9 mouse cellular contexts compared by ENCODE assay signal in genomic region chr9:46149392-46149791, GRCm38 (mm10).
DNase-seq lines count a peak whose midpoint lies in the region; ATAC-seq and TF ChIP-seq lines count a peak whose summit lies in the region.
"Had no signal": no experiment of that assay in that cellular context is flagged by ENCODE, and none has a peak within 500 bp of the region (broad histone marks: within the 10 kb centered on the region; RNA-seq: fewer than 3 reads in every experiment).

No protein-coding gene starts in this region.

- H3K27me3 ChIP-seq in G1E (ENCODE audit: insufficient read depth, low read length) = no peaks in the 10 kb centered on the region
- no peaks in the 10 kb centered on the region for H3K27me3 ChIP-seq in kidney, adult 2 months (replicated peaks; ENCODE audit: control insufficient read depth, insufficient read depth, low read length)
- H3K27me3 ChIP-seq in forebrain, embryonic 10.5 days (ENCODE audit: poor library complexity, severe bottlenecking) = no peaks in the 10 kb centered on the region
- H3K27me3 ChIP-seq: hindbrain, embryonic 15.5 days had no signal

- peaks cover 85% of the 10 kb centered on the region for H3K4me1 ChIP-seq in G1E (ENCODE audit: insufficient read depth, low read depth, low read length)
- H3K4me1 ChIP-seq in kidney, adult 2 months (ENCODE audit: control insufficient read depth, insufficient read depth, low read length) = peaks cover 34% of the 10 kb centered on the region
- H3K4me1 ChIP-seq in forebrain, embryonic 10.5 days = peaks cover 18% of the 10 kb centered on the region

- TF ChIP-seq CTCF in G1E (IDR thresholded peaks at IDR 0.05; ENCODE audit: low read depth, low read length) = no peak
- TF ChIP-seq CTCF in kidney, adult 2 months (conservative IDR thresholded peaks at IDR 0.05; ENCODE audit: insufficient read depth, insufficient read length, low read depth, low read length) = peak; percentile 39

- no peak for TF ChIP-seq POLR2A in kidney, adult 2 months (IDR thresholded peaks at IDR 0.05; ENCODE audit: low read depth, low read length)

- peak; percentile 81 for DNase-seq in kidney, adult 11 months
- DNase-seq in kidney, postnatal 4 days = no peak
- DNase-seq in G1E (ENCODE audit: low spot score) = no peak
- DNase-seq in kidney, adult 2 months = peak; percentile 89
- DNase-seq in cerebellum, adult 18-20 months = no peak
- no peak for DNase-seq in left cerebral cortex, adult 18-20 months (ENCODE audit: low spot score in 2 of 2)
- no peak for DNase-seq in forebrain, embryonic 10.5 days (ENCODE audit: extremely low spot score, low spot score)

- peak; percentile 62 for ATAC-seq in G1E (ENCODE audit: extremely low read depth, insufficient number of reproducible peaks, low FRiP score, poor library complexity, severe bottlenecking)
- ATAC-seq in monocyte, adult 5-6 weeks (replicated peaks; ENCODE audit: insufficient number of reproducible peaks, low FRiP score, low TSS enrichment, poor library complexity, severe bottlenecking) = peak; percentile 37; the same call in 1 of the 2 replicates

- H3K9me3 ChIP-seq in G1E (replicated peaks) = no peaks in the 10 kb centered on the region
- H3K9me3 ChIP-seq in forebrain, embryonic 10.5 days = no peaks in the 10 kb centered on the region
- H3K9me3 ChIP-seq: hindbrain, embryonic 15.5 days had no signal

- peaks cover 38% of the 10 kb centered on the region for H3K36me3 ChIP-seq in G1E (replicated peaks)
- H3K36me3 ChIP-seq in kidney, adult 2 months (ENCODE audit: control insufficient read depth, insufficient read depth, low read length) = no peaks in the 10 kb centered on the region
- no peaks in the 10 kb centered on the region for H3K36me3 ChIP-seq in forebrain, embryonic 10.5 days (replicated peaks)
- H3K36me3 ChIP-seq: hindbrain, embryonic 15.5 days had no signal

- peak overlapping the region; percentile 67 for H3K27ac ChIP-seq in kidney, adult 2 months (ENCODE audit: insufficient read depth, low read depth, low read length)
- no peak overlapping the region for H3K27ac ChIP-seq in forebrain, embryonic 10.5 days
- H3K27ac ChIP-seq: hindbrain, embryonic 15.5 days had no signal

- WGBS in kidney, adult 2 months = 39% methylated on average over 5 of the region's 5 CpGs
- 89% methylated on average over 5 of the region's 5 CpGs for WGBS in forebrain, embryonic 10.5 days

- no peak overlapping the region; the same call in 1 of the 2 replicates for H3K4me3 ChIP-seq in G1E (ENCODE audit: low read depth, low read length)
- no peak overlapping the region for H3K4me3 ChIP-seq in kidney, adult 2 months (ENCODE audit: insufficient read depth, low read depth, low read length)
- H3K4me3 ChIP-seq in forebrain, embryonic 10.5 days = no peak overlapping the region
- H3K4me3 ChIP-seq: hindbrain, embryonic 15.5 days had no signal

Comparison
In these comparisons a context has a peak if more than half of its experiments do, and no peak if none do; other contexts are left out.
1. DNase-seq: peak in kidney, adult 11 months (single experiment) and kidney, adult 2 months (single experiment); none in kidney, postnatal 4 days (0 of 2), G1E (single experiment), cerebellum, adult 18-20 months (0 of 2), left cerebral cortex, adult 18-20 months (0 of 2) and forebrain, embryonic 10.5 days (single experiment).